Mouse (Mus musculus): ENCODE measurements around the gene Etv4.

The Etv4 gene

DNA sequence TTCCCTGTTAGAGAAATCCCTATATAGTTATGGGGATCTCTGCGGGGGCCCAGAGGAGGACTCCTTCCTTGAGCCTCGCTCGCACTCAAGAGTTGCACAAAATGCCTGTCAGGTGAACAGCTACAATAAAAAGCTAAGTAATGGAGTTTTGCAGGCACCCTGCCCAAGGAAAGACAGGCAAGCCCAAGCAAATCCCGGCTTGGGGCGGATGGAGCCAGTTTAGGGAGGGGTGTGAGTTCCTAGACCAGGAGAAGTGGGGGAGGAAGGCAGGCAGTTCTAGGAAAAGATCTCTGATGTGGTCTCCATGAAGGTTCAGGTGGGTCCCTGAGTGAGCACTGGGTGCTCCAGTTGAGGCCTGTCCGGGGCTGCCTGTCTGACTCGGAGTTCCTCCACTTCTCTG, 1.5 kb upstream of the Etv4 start:
- no peak for DNase-seq (ENCODE audit: low read depth in 2 of 2, low spot score in 2 of 2)

DNA sequence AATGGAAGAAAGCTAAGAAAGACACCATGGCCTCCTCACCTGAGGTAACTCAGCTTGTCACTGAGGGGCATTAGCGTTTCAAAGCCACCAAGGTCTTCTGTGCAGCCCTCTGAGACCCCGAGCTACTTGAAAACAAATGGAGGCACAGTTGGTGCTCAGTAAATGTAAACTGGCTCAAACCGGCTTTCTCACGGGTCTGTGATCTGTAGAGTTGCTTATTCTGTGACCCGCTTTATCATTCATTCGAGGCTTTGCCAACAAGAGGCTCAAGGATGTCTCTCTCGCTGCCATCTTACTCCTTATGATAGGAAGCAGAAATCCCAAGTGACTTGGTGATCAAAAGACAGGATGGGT, 658 bp upstream of the Etv4 start:
- no peak for DNase-seq (ENCODE audit: low read depth in 2 of 2, low spot score in 2 of 2)

DNA sequence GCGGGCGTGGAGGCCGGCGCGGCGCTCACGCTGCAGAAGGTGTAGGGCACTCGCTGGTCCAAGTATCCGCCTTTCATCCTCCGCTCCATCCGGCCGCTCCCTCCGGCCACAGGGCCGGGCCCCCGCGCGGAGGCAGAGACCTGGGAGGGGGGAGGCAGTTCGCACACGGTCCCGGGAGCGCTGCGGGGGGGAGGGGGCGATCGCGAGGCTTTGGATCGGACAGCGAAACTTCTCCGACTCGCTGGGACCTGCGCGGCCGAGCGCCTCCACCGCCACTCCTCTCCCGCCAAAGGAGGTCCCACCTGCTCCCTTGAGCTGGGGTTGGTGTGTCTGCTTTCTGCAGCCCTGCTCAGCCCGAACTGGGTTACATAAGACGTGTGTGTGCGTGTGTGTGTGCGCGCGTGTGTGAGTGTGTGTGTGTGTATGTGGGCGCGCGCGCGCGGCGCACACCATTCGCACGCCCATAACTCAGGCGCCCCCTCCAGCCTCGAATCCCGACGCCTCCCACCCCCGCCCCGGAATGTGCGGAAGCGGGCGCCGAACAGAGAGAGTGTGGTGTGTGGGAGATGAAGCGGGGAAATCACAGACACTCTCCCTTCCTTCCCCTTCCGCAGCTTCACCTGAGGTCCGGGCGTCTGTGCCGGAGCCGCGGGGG, 556 bp downstream of the Etv4 start:
- no peak for DNase-seq (ENCODE audit: low read depth in 2 of 2, low spot score in 2 of 2)

DNA sequence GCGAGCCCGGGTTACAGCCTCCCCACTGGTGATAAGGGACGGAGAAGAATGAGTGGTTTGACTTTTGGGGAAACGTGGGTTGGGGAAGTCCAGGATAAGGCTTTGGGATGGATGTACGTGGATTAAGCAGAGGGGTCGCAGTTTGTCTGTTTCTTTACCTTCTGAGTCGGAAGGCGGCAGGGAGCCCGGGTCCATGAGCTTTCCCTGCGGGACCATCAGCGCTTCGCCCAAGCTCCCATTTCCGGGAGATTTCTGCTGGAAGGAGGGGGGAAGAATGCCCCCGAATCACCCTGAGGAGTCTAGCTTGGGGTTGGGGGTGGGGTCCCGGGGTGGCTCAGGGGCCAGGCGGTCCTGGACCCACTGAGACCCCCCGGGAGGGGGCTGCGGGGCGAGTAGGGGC, 1.1 kb downstream of the Etv4 start:
- DNase-seq (ENCODE audit: low read depth in 2 of 2, low spot score in 2 of 2): no peak

DNA sequence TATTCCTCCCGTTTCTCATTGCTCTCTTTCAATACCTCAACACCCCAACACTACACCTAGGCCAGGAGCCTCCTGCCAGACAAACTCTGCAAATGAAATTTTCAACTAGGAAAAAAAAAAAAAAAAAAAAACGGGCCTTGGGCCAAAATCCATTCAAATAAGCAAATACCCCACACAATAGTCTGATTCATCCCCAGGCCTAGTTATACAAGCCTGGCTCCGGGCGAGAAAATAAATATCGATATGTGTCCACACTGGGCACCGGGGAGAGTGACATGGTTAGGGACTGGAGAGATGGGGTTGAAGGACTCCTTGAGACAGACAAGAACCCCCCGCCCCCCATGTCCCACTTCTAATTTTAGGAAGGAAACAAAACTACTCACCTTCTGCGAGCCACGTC, 1.6 kb downstream of the Etv4 start:
- no peak for DNase-seq (ENCODE audit: low read depth in 2 of 2, low spot score in 2 of 2)

DNA sequence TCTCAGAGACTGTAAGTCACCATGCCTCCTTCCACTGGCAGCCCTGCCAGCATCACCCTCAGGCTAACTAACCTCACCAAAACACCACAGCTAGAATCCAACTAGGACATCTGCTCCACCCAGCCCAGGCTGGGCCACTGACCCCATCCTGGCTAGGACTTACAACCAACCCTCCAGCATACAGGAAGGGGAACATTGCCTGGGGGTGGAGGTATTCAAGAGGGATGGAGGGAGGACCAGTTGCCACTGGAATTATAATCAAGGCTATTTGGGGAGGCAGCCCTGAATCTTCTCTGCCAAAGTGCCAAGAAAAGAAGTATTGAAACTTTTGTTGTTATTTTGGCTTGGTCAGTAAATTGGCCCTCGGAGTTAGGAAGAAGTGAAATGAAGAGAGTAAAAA, 2.0 kb downstream of the Etv4 start:
- no peak for DNase-seq (ENCODE audit: low read depth in 2 of 2, low spot score in 2 of 2)

DNA sequence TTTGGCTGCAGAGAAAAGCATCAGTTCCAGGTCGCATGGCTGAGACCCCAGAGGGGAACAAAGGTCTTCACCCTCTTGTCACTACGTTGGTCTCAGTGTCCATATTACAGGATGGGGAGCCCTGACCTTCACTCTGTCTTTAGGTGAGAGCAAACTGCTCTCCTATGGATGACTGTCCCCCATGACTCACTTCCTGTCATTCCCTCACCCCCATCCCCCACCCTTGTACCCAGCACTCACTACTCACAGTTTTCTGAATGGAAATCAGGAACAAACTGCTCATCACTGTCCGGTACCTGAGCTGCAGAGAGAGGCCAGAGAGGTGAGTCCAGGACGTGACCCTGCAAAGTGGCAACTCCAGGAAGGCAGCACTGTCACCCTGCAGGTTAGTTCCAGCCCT, 8.3 kb downstream of the Etv4 start:
- DNase-seq (ENCODE audit: low read depth in 2 of 2, low spot score in 2 of 2): no peak

DNA sequence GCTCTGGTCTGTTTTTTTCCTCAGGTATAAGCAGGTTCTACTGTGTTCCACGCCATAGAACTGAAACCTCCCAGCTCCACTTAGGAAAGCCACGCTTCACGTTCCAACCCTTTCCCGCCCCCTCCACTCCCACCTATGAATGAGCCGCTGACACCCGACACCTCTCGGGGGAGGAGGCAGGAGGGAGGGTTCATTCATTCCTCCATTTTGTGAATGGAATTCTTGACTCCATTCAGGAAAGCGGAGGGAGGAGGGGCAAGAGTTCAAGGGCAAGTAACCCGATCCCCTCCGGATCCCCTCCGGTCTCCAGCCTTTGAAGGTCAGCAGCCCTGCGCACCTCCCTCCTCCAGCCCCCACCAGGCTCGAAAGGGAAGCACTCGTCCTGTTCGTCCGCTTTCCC, 12.7 kb downstream of the Etv4 start:
- DNase-seq (ENCODE audit: low read depth in 2 of 2, low spot score in 2 of 2): no peak

DNA sequence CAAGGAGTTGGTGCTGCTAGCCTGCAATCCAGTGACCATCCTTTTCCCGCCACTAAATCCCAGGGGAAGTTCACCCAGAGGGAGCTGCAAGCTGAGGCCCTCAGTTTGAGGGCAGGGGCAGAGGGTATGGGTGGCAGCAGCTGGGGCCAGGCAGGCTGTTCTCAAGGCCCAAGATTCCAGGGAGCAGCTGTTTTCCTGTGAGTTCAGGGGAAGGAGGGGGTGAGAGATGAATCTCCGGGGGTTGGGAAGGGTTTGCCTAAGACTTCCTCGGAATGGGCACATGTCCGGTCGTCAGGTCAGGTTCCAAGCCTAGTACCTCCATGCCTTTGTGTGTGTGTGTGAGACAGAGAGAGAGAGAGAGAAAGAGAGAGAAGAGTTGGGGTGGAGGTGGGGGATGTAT, 13.1 kb downstream of the Etv4 start:
- DNase-seq (ENCODE audit: low read depth in 2 of 2, low spot score in 2 of 2): no peak

DNA sequence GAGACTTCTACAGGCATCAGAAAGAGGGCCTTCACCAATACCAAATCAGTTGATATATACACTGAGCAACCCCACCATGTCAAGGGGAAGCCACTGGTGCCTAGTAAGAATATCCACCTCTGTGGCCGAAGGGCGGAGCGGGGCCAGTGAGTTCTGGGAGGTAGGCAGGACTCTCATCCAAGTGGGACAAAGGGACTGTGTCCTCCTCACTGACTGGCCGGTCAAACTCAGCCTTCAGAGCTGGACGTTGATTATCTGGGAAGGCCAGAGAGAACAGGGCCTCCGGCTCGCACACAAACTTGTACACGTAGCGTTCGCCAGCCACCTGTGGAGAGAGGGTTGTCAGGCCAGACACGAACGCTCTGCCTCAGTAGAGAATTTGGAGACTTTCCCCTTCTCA, 14.9 kb downstream of the Etv4 start:
- DNase-seq (ENCODE audit: low read depth in 2 of 2, low spot score in 2 of 2): no peak

DNA sequence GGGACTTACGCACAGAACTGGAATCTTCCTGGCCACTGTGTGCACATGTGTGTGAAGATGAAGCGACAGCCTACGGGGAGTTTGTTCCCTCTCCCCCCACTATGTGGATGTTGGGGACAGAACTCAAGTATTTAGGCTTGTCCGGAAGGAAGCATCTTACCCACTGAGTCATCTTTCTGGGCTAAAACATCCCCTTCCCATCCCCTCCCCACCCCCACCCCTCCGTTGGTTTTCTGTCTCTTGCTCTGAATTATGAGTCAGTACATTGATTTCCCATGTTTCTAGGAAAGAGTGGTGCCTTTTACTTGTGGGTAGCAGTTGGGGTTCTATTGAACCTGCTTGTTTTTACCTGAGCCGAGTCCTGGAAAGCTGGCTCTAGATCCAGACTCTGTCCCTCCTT, 16.4 kb downstream of the Etv4 start:
- no peak for DNase-seq (ENCODE audit: low read depth in 2 of 2, low spot score in 2 of 2)

DNA sequence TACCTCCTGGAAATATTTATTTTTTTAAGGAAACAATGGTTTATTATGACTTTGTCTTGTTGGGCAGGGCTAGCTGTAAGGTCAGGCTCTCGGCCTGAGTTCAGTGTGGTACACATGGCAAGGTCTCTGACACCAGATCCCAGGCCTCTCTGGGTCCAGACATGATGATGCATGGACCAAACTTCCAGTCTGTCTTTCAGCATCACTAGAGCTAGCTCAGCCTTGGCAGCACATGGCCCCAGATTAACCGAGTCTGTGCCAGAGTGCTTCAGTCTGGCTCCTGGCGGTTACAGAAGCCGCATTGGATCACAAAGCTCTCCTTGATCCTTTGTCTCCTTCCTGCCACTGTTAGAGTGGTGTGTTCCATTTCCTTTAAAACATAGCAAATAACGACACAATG, 17.8 kb downstream of the Etv4 start:
- no peak for DNase-seq (ENCODE audit: low read depth in 2 of 2, low spot score in 2 of 2)

DNA sequence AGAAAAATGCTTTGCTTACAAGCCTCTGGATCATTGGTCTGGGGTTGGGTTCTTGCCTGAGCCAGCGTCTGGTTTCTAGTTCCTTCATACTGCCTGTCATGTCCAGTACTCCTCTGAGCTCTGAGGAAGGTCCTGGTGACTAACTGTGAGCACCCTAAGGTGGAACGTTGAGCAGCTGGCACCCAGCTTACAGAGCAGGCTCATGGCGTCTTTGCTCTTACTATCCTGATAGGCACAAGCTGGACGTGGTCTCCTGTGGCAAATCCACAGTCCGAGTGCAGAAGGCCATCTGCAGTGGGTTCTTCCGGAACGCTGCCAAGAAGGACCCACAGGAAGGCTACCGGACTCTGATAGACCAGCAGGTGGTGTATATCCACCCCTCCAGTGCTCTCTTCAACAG, 20.6 kb downstream of the Etv4 start:
- DNase-seq (ENCODE audit: low read depth in 2 of 2, low spot score in 2 of 2): no peak

DNA sequence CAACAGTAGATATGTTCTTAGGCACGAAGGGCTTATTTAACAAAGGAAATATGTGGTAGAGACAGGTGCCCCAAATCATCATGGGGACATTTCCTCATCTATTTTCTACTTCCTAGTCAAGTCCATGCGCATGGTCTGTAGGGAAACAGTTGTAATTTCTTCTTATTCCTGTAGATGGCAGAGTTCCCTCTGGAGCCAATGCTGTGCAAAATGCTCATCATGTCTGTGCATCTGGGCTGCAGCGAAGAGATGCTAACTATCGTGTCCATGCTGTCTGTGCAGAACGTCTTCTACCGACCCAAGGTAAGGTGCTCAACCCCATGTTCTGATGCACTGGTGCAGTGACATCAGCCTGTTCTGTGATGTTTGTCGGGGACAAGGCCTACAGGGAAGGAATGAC, 21.4 kb downstream of the Etv4 start:
- DNase-seq (ENCODE audit: low read depth in 2 of 2, low spot score in 2 of 2): peak in 1 of 2 experiments; percentile 40

DNA sequence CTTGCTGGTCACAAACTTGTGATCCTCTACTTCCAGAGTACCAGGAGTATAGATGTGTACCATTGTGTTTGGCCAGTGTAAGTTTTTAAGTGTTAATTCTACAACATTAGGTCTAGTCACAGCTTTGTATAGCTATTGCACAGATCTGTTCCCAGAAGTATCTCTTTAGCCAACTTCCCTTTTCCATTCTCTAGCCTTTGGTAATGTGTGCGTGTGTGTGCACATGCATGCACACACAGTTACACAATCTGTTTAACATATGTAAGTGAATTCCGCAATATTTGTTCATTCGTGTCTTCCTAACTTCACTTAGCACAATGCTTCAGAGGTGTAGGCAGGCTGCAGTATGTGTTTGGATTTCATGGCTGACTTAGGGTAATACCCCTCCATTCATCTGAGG, 25.6 kb downstream of the Etv4 start:
- DNase-seq (ENCODE audit: low read depth in 2 of 2, low spot score in 2 of 2): no peak

DNA sequence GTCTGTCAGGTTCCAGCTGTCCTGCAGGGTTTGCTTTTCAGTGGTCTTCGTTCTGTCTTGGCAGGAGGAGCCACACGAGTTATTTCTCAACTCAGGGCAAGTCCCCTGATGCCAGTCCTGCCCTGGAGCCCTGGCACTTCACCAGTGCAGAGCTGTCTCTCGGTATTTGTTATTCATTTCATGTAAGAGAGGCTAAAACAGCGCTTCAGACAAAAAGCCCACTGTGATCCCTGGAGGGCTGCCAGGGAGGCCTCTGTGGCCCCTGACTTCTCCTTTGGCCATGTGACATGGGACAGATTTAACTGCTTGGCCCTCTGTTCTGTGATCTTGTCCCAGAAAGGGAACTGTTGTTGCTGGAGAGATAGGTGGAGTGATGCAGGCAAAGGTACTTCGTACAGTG, 26.7 kb downstream of the Etv4 start:
- no peak for DNase-seq (ENCODE audit: low read depth in 2 of 2, low spot score in 2 of 2)

DNA sequence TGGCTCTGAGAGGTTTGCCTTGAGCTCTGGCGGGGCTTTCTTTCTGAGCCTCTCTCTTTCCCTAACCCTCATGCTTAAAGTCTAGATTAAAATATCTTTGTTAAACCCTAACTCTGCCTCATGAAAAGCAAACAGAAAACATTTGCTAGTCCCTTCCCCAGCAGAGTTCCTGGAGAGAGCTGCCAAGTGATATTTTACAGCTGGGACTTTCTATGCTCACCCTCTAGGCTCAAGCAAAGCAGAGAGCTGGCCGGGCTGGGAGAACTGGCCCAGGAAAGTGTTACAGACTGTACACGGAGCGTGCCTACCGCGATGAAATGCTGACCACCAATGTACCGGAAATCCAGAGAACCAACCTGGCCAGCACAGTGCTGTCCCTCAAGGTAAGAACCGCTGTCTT, 27.8 kb downstream of the Etv4 start:
- no peak for DNase-seq (ENCODE audit: low read depth in 2 of 2, low spot score in 2 of 2)

DNA sequence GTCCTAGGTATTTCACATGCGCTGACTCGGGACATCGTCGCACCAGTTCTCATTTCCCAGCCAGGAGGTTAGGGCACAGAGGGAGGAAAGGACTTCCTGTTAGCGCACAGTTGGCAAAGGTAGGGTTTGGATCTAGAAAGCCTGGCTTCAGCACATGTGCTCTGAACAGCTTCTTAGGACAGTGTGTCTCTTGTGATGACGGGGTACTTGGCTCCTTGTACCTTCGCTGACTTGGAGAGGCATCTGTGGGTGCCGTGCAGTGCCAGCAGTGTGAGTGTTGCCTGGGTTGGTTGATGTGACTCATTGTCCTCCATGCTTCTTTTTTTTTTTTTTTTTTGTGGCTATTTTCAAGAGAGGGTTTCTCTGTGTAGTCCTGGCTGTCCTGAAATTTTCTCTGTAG, 28.6 kb downstream of the Etv4 start:
- DNase-seq (ENCODE audit: low read depth in 2 of 2, low spot score in 2 of 2): no peak

DNA sequence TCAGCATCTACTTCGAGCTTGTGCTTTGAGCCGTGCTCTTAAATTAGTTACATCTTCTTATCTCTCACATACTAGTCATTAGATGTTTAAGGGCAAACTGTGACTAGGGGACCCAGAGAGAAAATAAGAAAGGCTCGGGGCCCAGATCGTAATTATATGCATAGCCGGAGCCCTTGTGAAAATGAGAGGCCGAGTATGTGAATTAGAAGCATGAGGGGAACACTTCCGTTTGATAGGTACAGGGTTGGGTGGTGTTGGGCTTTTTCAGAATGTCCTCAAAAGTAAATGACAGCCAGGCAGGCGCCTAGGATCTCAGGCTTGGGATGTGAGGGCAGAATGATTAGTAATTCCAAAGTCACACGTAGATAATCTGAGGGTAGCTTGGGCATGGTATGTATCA, 51.6 kb downstream of the Etv4 start:
- no peak for DNase-seq (ENCODE audit: low read depth in 2 of 2, low spot score in 2 of 2)

DNA sequence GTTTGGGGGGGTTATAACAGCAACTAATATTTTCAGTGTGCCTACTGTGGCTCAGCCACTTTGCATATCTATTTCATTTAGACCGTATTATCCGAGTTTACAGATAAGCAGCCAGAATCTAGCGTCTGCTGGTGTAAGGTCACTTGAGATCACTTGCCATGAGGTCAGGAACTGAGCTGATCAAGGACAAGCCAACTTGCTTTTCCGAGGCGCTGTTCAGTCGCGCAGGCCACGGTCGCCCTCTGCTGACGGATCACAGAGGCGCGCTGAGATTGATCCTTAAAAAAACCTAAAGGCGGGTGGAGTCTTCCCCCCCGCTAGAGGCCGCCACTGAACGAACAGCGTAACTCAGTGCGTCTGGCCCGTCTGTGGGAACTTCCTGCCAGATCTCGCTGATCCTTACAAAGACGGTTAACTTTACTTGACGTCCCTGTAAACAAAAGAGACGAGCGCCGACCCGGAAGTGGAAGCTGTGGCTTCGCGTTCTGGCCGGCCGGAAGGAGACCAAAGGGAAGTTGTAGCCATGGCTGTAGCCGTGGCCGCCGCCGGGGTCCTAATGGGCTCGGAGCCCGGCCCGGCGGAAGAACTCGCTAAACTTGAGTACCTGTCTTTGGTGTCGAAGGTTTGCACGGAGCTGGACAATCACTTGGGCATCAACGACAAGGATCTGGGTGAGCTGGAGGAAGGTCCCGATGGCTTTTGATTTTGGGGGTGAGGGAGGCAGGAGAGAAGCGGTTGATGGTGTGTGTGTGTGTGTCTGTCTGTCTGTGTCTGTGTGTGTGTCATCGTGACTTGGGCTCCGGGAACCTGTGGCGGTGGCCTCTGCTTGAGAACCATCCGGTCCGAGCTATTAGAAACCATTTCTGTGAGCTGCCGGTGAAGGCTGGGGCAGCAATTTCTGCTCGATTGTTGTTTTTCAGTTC, 52.4 kb downstream of the Etv4 start, which contains the start of gene Dhx8:
TSS of gene Dhx8 (plus strand) at position 402 of the 923 bp plus-strand sequence.
- peak; percentile 97 to 98 for DNase-seq (ENCODE audit: low read depth in 2 of 2, low spot score in 2 of 2)

DNA sequence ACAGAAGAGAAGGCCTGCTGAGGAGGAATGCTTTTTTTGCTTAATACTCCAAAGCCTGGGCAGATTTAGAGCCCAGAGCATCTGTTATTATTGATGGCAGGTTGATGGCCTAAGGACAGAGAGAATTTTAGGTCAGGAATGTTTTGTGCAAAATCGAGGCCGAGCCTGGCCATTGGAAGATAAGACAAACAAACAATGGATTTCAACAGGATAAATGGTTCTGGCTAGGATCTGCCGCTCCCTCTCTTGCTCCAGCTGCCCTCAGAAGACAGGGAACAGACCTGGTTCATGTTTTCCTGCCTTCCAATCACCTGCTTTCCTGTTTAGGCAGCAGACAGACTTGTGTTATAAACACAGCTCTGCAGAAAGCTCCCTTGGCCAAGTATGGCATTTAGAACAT, 55.9 kb downstream of the Etv4 start:
- DNase-seq (ENCODE audit: low read depth in 2 of 2, low spot score in 2 of 2): no peak

DNA sequence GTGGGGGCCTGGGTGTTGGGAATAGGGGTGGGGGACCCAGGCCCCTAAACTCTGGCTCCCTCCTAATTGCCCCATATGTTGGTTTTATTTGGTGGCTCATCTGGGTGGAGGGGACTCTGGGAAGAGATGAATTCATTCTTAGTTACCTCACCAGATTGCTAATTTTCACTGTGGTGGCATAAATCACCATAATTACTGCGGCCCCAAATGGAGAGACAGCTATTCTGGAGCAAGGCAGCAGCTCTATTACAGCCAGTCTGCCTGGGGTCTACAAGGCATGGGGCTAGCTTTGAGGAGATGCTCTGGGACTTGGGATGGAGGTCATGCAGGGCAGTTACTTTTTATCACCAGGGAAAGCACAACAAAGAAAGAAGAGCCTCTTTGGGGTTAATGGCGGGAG, 58.4 kb downstream of the Etv4 start:
- DNase-seq (ENCODE audit: low read depth in 2 of 2, low spot score in 2 of 2): no peak

DNA sequence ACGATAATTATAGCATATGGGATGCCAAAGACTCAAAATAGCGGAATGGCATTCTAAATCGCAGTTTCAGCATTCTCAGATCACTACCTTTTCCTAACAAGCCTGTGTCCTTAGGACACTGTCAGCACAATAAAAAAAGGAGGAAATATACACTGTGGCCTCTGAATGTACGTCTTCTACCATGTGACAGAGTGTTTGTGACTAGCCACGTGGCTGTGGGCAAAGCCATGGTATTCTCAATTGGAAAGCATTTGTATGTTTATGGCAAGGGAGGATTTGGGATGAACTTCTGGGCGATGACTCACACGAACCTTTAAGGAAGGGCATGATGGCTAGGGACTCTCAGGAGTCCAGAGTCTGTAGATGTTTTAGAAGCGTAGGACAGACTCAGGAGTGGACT, 60.1 kb downstream of the Etv4 start:
- no peak for DNase-seq (ENCODE audit: low read depth in 2 of 2, low spot score in 2 of 2)
